Mouse (Mus musculus) embryonic fibroblast, embryonic 13.5 days (primary cell): ENCODE results near the gene Rpn2.

Source experiments
- CTCF ChIP-seq: IDR thresholded peaks from 2 replicates; pipeline ENCODE4 v1.5.1; 2011; ENCODE audit warnings: mild to moderate bottlenecking, control low read depth, low read length, moderate library complexity, borderline replicate concordance; ENCODE audit not compliant: insufficient read depth
- POLR2A ChIP-seq: IDR thresholded peaks from 2 replicates; pipeline ENCODE4 v1.6.1; 2011; ENCODE audit warnings: low read depth, mild to moderate bottlenecking, control low read depth, low read length, moderate library complexity

- TF ChIP-seq CTCF (no peak), POLR2A (no peak)
Observed at GRCm38 (mm10) chr2:157245603-157246002, 33.2 kb upstream of the Rpn2 start.
